Mouse (Mus musculus) cerebellum, postnatal 36 days (tissue): ENCODE data around the gene Cd48.
"Not testable (repeated sequence)": the region's sequence is repeated elsewhere in the genome, so short reads cannot be mapped to it uniquely, and the experiment has no call there.

Experiments
- DNase-seq, 2 experiments: peaks; one replicate each; pipeline ENCODE4 v3.0.0; 2021 to 2022; ENCODE audit warnings: mixed read lengths in 2 of 2

The Cd48 gene

DNA sequence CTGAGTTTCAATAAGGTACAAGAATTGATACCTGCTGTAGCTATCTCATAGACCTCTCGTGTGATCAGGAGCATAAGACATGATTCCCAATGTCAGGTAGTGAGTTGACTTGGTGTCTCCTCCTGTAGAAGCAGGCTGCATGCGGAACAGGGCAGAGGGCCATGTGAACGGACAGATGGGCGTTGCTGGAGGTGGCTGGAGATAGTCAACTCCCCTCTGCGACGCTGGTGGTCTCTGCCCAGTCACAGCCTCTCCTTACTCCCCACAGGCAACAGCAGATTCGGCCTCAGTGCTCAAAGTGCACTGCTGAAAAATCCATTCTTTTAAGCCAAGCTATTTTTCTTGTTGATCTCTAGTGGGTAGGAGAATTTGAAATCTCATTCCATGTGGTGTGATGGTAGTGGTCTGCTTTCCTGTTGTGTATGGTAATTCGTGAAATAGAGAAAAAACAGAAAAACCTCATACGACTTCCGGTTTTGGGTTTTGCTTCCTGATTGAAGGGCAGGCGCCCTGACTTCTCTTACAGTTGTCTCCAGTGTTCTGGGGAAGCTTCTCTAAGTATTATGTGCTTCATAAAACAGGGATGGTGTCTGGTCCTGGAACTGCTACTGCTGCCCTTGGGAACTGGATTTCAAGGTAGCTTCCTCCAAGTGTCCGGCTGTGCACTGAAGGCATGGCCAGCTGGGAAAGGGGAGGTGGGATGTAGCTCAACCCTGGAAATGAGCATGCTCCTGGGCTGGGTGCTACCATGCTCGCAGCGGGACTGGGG lies at the start of gene Cd48:
Gene Cd48, plus strand, starts transcription at position 479 of the 769 bp plus-strand sequence.
- no peak for DNase-seq

DNA sequence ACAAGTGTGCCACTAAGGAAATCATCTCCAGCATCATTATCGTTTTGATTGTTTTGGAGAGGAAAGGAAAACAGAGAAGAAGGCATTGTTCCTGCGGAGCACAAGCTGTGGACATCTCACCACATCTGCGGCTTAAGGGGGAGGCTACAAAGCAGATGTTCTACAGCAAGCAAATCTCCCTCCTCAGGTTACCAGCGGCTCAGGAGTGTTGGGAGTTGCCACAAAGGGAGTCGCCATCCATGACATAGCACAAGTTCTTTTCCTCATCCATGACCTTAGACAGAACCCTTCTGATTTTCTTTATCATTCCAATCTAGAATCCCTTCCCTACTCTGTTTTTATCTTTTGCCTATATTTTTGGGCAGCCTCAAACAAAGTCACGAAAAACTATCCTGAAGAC lies 46.1 kb upstream of the Cd48 start:
- no peak for DNase-seq

DNA sequence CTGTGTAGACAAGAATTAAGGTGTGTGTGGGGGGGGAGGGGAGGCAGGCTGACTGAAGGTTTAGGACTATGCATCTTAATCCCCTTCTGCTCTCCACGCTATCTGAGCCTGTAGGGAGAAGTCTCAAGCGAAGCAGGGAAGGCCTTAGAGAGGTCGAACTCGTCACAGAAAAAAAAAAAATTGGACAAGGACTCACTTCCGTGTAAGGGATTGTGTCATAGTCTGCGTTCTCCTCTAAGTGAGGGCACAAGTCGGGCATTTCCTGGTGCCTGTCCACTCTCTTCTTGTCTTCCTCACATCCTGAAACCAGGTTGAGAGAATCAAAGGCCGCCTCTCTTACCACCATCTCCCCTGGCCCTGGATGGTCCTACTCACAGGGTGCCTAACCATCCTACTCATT lies 44.7 kb upstream of the Cd48 start:
- DNase-seq = no peak

DNA sequence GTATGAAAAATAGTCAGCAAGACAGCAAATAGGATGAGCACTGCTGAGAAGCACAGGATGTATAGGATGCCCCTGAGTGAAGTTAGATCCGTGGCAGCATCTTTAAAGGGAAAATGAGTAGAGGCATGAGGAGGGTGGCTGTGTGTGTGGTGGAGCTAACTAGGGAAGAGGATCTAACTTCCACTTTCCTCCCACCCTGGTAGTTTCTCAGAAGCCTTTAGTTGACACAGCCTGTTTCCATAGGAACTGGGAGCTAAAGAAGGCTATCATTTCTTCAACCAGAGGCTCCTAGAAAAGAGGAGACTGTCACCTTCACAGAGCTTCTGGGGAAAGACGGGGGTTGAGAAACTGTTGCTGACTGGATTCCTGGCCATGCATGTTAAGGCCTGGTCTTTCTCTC lies 43.1 kb upstream of the Cd48 start:
- DNase-seq = no peak

DNA sequence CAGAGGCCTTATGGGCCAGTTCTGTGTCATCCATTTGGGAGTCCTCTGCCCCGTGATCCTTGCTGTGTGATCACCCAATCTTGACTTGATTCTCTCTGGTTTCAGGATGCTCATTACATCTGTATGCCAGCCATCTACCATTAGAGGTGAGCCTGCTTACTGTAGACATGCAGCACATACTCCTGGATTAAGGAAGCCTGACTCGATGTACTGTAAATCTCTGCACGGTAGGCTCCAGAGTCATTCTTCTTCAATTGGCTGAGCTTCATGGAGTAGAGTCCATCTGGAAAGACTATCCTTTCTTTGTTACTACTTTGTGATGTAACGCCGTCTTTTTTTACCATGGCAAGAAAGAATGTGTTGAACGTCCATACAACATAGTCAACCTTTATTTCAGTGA lies 41.0 kb upstream of the Cd48 start:
- DNase-seq = no peak

DNA sequence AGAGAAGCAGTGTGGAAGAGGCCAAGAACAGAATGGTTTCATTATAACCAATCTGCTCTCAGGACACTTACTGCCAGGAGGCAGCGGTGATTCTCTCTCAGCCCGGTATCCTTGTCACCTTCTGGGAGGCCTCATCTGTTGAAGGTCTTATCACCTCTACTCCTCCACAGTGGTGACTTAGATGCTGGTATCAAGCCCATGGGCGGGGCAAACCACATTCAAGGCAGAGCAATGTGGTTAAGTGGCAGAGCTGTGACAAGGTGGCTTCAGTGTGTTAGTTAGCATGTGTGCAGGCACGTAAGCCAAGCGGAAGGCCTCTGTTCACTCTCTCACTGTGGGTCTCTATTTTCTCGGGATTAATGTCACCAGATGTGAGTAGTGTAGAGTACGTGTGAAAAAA lies 38.2 kb upstream of the Cd48 start:
- DNase-seq = no peak

DNA sequence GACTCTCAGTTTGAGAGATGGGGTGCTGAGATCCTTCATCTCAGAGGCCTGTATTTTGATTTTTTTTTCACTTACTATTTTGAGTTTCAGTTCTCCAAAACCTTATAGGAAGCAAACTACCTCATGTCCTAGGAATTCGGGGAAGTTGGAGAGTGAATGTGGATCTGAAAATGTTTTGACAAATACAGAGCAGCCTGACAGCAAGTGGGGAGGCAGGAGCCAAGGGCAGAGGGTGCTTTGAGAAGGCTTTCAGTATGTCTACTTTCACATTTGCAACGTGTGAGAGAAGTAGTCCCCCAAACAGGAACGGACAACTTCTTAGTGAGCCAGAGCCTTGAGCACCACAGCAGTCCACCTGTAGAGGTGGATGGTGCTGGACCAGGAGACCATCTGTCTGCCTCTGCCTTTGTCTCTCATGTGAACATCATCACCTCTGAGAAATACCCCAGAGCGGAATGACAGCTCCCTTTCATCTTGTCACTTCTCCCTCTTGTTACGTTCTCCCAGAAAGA lies 35.3 kb upstream of the Cd48 start:
- no peak for DNase-seq

DNA sequence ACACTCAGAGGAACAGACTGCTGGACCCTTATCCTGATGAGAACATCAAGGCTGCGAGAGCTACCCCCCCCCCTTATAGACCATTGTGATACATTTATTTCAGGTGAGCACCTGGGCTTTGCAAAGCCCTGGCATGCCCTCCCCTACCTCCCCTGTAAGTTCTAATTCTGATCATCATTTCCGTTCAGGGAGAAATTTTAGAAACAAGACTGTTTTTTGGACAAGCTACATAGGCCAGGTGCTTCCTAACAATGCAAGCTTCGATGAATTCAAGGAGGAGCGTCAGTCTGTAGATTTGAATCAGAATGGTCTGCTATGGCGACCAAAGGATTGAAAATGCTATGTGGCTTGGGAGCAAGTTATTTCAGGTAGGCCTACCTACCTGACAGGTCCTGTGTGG lies 34.1 kb upstream of the Cd48 start:
- no peak for DNase-seq

DNA sequence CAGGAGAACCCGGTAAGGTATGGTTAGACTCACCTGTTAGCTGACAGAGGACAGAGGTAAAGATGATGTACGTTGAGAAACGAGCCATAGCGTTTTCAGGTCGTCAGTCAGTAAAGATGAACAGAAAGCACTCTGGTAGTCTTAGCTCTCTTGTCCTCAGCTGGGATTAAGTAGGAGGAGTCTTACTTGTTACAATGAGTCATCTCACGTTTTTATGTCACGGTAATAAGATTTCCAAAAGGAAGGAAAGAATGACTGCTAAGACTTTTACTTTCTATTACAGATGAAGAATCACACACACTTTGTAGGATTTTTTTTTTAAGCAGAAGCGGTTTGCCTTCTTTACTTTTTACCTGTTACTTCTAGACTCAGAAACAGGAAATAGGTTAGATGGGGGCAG lies 33.0 kb upstream of the Cd48 start:
- DNase-seq = no peak

DNA sequence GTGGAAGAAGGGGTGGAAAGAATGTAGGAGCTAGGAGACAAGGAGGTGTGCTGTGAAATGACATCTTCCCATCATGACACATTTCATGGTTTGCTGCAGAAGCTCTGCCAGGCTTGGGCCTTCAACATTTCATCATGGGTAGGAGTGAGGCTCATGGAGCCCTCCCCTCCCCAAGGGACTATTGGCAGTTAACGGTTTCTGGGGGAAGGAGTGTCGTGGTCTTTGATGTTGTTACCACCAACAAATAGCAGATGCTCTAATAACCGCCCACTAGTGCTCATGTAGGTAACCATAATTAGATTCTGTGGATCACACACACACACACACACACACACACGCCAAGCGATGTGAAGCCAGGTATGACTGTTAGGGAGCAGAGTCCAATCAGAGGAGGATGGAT lies 29.1 kb upstream of the Cd48 start, which contains the start of gene Slamf7:
Gene Slamf7, minus strand, starts transcription at position 302 of the 400 bp plus-strand sequence.
- no peak for DNase-seq

DNA sequence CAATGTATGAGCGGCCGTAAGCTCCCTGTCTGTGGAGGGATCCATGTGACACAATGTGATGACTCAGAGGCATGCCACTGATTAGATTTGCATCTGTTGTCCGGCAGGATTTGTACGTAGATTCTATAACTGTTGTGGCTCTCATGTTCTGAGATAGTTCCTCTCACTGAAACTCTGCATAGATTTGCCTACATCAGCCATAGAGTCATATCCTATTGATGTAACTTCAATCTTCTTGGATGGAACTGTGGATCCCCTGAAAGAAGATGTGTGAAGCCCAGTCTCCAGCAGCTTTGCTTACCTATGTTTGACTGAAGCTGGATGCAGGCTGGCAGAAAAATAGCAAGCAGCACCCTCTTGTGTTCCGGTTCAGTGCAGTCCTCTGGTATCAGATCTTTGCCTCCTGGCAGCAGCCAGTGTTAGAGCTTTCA lies 23.2 kb upstream of the Cd48 start:
- DNase-seq = no peak

DNA sequence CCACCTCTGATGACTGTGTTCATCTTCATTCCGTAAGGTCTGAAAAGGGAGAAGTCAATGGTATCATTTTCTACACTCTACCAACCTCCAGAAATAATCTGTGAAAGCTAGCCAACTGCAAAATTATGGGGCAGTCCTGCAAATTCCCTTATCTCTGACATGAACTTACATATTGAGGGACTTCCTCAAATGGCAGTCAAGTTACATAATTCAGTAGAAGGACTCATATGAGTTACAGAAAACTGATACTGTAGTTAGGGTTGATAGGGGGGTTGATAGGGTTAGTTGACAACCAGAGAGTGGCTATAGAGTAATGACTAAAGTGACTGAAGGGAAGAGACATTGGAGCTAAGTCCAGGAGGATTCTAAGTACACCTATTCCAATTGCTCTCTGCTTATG lies 21.4 kb upstream of the Cd48 start:
- DNase-seq = no peak

DNA sequence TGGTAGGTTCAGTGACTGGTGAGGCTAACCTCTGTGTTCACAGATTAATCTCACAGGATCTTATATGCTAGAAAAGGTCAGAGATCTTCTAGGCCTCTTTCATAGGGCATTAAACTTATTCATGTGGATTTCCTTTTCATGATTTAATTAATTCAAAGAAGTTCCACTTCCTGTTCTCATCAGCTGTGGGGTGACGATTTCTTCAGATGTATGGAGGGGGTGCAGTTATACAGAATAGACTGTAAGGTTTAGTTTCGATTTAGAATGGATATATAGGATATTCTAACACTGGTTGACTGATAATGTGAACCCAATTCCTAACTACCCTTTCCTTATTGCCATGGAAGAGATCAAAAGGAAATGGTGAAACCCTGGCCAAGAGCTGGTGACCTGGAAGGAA lies 20.3 kb upstream of the Cd48 start:
- no peak for DNase-seq

DNA sequence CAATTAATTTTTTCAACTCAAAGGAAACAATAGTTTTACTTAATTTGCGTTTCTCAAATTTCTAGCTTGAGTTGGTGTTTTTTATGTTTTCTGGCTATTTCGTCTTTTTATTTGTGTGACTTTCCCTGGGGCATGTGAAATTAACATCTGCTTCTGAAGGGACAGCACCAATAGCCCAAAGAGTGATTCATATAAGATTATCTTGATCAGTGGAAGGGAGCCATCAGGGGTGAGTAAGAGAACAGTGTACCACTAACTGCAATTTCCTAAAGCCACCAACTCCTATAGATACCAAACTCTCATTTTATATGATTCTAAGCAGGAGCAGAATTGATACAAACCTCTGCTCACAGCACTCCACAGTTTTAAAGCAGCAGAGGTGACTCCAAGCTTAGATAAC lies 18.1 kb upstream of the Cd48 start:
- DNase-seq = no peak

DNA sequence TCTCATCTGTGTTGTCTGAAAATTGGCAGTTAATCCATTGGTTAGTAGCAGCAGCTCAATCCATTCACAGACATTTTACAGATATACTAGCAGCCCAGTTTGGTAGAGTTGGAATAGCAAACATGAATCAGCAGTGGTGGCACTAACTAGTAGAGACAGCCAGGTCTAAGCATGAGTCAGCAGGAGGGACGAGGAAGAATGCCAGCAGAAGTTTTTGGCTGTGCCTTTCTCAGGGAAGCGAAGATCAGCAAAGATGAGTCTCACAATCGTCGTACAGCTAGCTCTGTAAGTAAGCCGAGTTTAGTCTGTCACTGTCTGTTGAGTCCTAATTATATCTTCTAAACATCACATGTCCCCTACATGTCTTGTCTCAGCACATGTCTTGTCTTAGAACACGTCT lies 15.5 kb upstream of the Cd48 start:
- DNase-seq = no peak

DNA sequence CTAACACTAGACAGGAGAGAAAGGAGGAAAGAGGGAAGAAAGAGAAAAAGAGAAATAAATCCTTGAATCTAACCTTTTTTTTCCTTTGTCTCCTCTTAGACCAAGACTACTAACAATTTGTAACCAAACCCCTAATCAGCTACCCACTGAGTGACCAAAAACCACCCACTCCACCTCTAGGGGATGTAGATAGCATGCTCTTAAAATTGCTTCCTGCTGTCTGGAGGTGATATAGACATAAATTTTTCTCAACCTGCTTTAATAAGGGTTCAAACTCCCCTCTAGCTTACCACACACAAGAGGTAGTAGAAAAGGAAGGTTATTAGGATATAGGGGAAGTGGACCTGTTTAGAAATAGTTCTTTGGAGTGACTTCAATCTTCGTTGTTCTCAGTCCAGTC lies 14.6 kb upstream of the Cd48 start:
- no peak for DNase-seq

DNA sequence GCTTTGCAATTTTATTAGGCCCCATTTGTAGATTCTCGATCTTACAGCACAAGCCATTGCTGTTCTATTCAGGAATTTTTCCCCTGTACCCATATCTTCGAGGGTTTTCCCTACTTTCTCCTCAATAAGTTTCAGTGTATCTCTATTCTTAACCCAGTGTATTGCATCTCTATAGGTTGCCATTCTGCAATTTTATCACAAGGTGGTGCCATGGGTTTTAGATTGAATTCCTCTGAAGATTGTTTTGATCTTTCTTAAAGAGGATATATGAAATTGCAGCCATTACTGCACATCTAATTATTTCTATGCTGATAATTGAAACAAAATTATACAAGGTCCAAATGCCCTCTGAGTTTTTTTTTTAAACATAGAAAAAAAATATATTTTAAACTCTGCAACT lies 9.4 kb upstream of the Cd48 start:
- DNase-seq = not testable (repeated sequence)

DNA sequence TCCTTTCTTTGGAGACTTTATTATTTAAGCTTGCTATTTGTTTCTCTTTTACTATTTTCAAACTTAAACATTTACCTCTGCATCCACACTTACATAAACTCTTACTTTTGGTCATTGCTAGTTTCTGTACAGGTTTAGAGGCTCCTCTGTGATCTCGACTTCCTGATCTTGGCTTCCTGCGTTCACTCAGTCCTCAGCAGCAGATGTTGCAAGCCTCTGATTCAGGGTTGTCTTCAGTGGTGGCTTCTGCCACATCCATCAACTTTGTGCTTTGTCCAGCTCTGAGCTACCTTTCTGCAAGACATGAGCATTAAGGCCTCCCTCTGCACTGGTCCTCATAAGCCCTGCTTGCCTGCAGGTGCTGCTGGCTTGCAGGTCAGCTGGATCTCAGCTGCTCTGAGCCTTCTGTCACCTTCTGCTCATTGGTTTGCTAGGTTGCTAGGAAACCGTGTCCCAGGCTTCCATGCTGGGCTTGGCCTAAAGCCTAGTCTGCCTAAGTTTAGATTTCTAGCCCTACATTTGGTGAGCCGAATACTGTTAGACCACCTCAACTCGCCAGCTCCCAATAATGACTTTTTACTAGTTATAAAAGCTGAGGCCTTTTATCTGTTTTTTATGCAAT lies 8.8 kb upstream of the Cd48 start:
- peak; percentile 37 for DNase-seq

DNA sequence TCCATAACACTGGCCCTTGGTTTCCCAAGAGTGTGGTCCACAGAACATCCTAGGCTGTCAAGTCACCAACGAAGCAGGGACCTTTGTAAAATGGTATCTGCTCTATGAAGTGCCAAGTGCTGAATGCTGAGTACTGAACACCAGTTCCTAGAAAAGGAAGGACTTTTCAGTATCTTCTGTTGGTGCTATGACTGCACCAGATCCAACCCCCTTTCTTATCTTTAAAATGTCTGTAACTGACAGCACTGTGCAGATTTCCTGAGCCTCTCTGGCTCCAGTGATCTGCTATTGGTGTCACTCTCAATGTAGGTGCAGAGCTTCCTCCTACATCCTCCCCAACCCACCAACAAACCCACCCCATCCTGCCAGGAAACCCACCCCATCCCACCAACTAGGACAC lies 7.3 kb upstream of the Cd48 start:
- DNase-seq = no peak

DNA sequence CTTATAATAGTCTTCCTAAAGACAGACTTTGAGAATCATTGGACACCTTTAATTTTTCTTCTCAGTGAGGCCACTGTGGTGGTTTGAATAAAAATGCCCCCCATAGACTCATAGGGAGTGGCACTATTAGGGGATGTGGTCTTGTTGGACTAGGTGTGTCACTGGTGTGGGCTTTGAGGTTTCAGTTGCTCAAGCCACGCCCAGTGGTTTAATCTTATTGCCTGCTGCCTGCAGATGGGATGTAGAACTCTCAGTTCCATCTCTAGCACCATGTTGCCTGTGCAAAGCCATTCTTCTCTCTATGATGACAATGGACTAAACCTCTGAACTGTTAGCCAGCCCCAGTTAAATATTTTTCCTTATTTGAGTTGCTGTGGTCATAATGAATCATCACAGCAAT lies 4.1 kb upstream of the Cd48 start:
- DNase-seq = no peak

DNA sequence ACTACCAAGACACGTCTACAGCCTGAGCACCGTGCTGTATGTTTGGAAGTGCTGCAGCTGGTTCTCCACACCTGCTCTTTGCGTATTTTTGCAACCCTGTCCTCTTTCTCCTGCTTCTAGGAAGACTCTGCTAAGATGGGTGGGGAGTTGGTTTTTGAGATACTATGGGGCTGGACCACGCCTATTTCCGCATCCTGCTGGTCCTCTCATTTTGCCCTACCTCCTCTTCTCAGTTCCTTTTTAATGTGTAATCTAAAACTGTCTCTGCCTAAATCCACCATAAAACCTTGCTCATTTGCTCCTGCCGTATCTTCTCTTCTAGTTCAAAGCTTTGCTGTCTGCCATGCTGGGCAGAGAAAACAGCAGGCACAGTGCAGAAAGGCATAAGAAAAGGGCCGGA lies 800 bp upstream of the Cd48 start:
- DNase-seq = no peak

DNA sequence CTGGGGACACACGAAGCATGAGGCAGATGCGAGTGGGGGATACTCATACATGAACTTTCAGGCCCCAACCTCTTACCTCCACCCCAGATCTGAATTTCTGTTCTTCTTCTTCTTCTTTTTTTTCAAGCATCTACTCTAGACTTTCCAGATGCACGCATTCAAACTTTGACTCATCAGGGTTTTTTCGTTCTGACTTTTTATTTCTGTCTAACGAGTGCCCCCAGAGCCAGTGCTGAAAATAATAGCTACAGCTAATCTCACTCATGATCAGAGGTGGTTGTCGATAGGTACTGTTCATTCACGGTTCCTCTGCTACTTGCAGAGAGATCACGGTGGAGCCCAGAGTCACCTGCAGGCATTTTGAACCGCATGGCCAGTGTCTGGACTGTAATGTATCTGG lies 3.1 kb downstream of the Cd48 start:
- DNase-seq = no peak

DNA sequence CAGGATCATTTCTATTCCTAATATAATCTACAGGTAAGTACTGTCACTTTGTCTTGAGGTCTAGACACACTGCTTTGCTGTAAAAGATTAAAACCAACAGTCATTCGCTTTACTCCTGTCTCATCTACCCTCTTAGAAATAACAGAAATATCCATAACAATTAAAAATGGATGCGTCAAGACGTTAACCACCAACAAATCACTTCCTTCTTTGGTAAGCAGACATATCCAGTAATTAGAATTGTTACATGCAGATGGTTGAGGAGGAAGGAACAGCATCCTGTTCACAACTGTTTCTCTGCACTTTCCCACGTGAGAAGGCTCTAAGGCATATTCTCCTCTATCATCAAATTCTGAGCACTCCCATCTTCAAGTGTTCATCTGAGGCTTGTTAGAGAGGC lies 5.5 kb downstream of the Cd48 start:
- no peak for DNase-seq

DNA sequence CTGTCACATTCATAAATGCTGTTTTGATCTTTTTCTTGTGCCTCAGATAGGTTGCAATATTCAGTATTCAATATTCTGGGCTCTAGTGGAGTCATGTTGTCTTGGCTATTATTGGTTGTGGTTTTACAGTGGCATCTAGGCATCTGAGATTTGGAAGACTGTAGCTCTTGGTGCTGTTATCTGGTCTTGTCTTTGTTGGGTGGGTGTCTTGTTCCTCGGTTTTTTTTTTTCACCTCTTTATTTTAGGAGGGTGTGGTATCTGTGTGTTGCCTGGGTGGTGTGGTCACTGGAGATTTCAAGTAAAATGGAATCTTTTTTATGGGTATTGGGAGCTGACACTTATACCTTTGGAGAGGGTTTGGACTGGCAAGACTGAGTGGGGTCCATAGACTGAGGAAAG lies 12.1 kb downstream of the Cd48 start:
- DNase-seq = no peak

DNA sequence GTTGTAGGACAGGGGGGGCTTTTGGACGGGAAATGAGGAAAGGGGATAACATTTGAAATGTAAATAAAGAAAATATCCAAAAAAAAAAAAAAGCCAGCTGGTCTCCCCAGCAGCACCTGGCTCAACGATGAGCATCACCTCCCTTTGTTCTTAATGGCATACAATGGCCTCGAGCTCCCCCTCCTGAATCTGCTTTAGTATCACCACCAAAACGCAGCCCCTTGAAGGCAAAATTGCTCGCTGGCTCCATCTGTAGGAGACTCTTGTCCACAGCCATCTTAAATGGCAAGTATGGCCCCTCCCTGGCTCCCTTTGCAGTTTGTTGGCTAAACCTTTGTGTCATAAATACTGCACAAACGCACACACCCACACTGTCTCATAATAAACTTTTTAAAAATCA lies 17.2 kb downstream of the Cd48 start:
- DNase-seq = peak; percentile 4 to 6
